Mouse (Mus musculus) heart, embryonic 14.5 days (tissue): ENCODE results near the gene Arih2. TPM values are rescaled to one million over a fixed set of nuclear protein-coding genes. Genes with fewer than 3 reads are reported as not detected.
A peak's percentile ranks its signal among the peaks of the same experiment; 100 is the strongest.
"Not testable (repeated sequence)": the region's sequence is repeated elsewhere in the genome, so short reads cannot be mapped to it uniquely, and the experiment has no call there.

Source experiments
- ATAC-seq: fragments of 200-750 bp; cut with Nextera tagmentation; 2 replicates; pipeline ENCODE4 v1.8.0; 2017; ENCODE audit warnings: low read depth, moderate TSS enrichment; ENCODE audit not compliant: insufficient number of reproducible peaks, insufficient read depth, low FRiP score
- H3K27ac ChIP-seq, 2 experiments: fragments of 200-500 bp in 1 of 2; fragments of 300-500 bp in 1 of 2; sonication (generic) in 1 of 2; replicated peaks in 1 of 2; 2 replicates each; pipeline ENCODE4 v1.5.1; 2012 to 2014; ENCODE audit warnings: low read depth in 2 of 2, low read length in 2 of 2, control low read depth in 1 of 2, mild to moderate bottlenecking in 1 of 2, mixed read lengths in 1 of 2; ENCODE audit not compliant: control insufficient read depth in 1 of 2, insufficient read depth in 1 of 2
- H3K27me3 ChIP-seq: fragments of 300-500 bp; sonication (generic); 2 replicates; pipeline ENCODE4 v1.6.1; 2014; ENCODE audit warnings: mild to moderate bottlenecking, low read length, control low read depth; ENCODE audit not compliant: control insufficient read depth, insufficient read depth
- H3K36me3 ChIP-seq: fragments of 300-500 bp; sonication (generic); 2 replicates; pipeline ENCODE4 v1.6.1; 2014; ENCODE audit warnings: mild to moderate bottlenecking, control low read depth, low read length, mixed read lengths; ENCODE audit not compliant: control insufficient read depth, insufficient read depth
- H3K4me1 ChIP-seq, 2 experiments: fragments of 200-500 bp in 1 of 2; fragments of 300-500 bp in 1 of 2; sonication (generic) in 1 of 2; 2 replicates each; pipeline ENCODE4 v1.6.1; 2012 to 2014; ENCODE audit warnings: low read length in 2 of 2, control low read depth in 1 of 2, mixed read lengths in 1 of 2; ENCODE audit not compliant: control insufficient read depth in 2 of 2, insufficient read depth in 2 of 2
- H3K4me2 ChIP-seq: fragments of 300-500 bp; sonication (generic); 2 replicates; pipeline ENCODE4 v1.6.1; 2014; ENCODE audit warnings: mild to moderate bottlenecking, low read length
- H3K4me3 ChIP-seq, 2 experiments: fragments of 200-500 bp in 1 of 2; fragments of 300-500 bp in 1 of 2; sonication (generic) in 1 of 2; 2 replicates each; pipeline ENCODE4 v1.5.1; 2012 to 2014; ENCODE audit warnings: low read length in 2 of 2, mild to moderate bottlenecking in 2 of 2, control low read depth in 1 of 2, low read depth in 1 of 2, moderate library complexity in 1 of 2; ENCODE audit not compliant: control insufficient read depth in 1 of 2, insufficient read depth in 1 of 2
- H3K9ac ChIP-seq: fragments of 300-500 bp; sonication (generic); 2 replicates; pipeline ENCODE4 v1.6.1; 2014; ENCODE audit warnings: mild to moderate bottlenecking, low read length
- H3K9me3 ChIP-seq: fragments of 300-500 bp; sonication (generic); 2 replicates; pipeline ENCODE4 v1.6.1; 2016; ENCODE audit warnings: low read length, control low read depth; ENCODE audit not compliant: control insufficient read depth
- WGBS: fragments of 180-500 bp; shearing (Covaris S2); extraction: QIAGEN DNeasy Blood & Tissue Kit; methylation state at CpG from one replicate; pipeline ENCODE4 v1.1.7; 2014; 5-methylcytosine and 5-hydroxymethylcytosine counted together
- polyA plus RNA-seq: library from polyadenylated mRNA; unstranded; fragments of >200 nt; fragmentation: Nextera tagmentation; extraction: Ambion mirVana; gene quantifications from 2 replicates; pipeline ENCODE4 v1.2.1, GENCODE M21; 2014

Arih2 gene
- polyA plus RNA-seq, 1 experiment from 2014 or later, result 34.8 TPM

DNA sequence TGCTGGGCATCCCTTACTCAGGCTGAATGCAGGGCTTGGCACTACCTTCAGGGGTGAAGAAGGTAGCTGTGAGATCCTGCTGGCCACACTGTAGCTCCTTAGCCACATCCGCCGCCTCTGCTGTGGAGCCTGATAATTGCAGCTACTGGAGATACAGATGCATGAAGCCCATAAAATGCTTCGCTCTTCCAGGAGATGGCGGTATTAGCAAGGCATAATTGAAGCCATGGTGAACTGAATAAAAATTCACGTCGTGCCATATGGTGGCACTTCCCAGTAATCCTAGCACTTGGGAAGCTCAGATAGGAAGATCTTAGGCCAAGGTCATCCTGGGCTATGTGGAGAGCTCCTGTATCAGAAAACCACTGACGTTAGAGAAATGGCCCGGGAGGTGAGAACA, 20.7 kb upstream of the Arih2 start:
- Histone ChIP-seq H3K4me3 (no peak overlapping the region), H3K36me3 (peaks cover 46% of the 10 kb centered on the region), H3K27me3 (no peaks in the 10 kb centered on the region), H3K9ac (no peak overlapping the region), H3K4me2 (no peak overlapping the region), H3K9me3 (no peaks in the 10 kb centered on the region), H3K4me1 (no peaks in the 10 kb centered on the region), H3K27ac (no peak overlapping the region)
- ATAC-seq, result no peak
- WGBS, result 58% methylated on average over 8 of the region's 8 CpGs

DNA sequence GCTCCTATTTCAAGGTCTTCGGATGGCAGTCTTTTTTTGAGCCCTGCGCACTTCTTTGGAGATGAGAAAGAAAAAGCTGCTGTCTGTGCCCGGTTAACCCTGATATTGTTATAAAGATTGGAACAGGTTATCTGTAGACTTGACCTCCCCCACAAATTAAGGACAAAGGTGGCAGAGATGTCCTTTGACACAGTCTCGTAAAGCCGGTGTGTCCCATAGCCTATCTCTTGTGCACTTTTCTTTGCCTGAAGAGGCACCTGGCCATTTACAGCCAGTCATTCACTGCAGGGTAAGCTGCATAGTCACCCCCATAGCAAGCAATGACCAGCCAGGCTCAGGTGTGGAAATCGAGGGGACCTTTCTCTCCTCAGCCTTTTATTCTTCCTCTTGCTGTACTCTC, 13.5 kb upstream of the Arih2 start:
- Histone ChIP-seq H3K36me3 (no peaks in the 10 kb centered on the region), H3K27ac (no peak overlapping the region), H3K4me2 (peak overlapping the region; percentile 60), H3K4me1 (peaks cover 6 to 8% of the 10 kb centered on the region in 2 experiments; a peak in 2 of 4 replicates), H3K27me3 (no peaks in the 10 kb centered on the region), H3K4me3 (peak overlapping the region; percentile 59 to 87), H3K9me3 (no peaks in the 10 kb centered on the region), H3K9ac (peak overlapping the region; percentile 76)
- ATAC-seq, result no peak
- 26% methylated on average over 6 of the region's 6 CpGs for WGBS

DNA sequence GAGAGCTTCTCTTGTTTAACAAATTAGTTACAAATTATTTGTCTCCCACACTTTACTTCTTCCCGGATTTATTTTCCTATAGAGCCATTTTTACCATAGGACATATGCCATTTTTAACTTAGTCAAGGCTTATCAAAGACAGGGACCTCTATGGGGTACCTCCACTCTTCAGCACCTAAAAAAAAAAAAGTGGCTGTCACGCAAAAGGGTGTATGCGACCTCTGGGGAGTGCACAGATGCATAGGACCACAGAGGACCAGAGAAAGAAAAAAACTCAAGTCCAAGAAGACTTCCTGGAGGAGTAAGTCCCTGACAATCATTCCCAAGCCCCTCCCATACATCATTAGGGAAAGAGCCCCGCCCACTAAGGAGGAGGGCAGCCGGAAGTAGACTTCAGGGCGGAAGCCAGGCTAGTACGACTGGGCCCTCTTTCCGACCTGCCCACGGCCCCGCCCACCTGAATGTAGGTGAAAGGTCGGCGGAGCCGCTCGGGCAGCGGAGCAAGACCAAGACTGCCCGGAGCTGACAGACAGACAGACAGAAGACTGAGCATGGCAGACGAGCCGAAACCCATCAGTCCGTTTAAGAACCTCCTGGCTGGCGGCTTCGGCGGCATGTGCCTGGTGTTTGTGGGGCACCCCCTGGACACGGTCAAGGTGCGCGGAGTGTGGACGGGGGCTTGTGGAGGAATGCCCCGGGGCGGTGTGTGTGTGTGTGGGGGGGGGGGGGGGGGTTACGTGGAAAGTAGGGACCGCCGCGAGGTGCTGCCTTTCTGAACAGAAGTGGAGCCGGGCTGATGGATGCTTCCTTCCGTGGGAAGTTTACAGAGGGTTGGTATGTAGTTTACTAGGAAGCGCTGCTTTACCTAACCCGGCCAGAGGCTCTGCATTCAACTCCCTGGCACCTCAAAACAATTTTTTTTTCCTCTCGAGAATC, 12.8 kb upstream of the Arih2 start, which contains the start of gene Slc25a20:
Gene Slc25a20 (plus strand): TSS at position 412 of the 936 bp plus-strand sequence.
- Histone ChIP-seq H3K4me1 (peaks cover 6 to 8% of the 10 kb centered on the region in 2 experiments; a peak in 2 of 4 replicates), H3K4me3 (peak within 1 kb of the TSS; percentile 59 to 87), H3K4me2 (peak within 1 kb of the TSS; percentile 60), H3K27ac (peak within 1 kb of the TSS; percentile 37 to 42; a peak in 3 of 4 replicates), H3K9ac (peak within 1 kb of the TSS; percentile 76), H3K27me3 (no peaks in the 10 kb centered on the region), H3K36me3 (no peaks in the 10 kb centered on the region), H3K9me3 (no peaks in the 10 kb centered on the region)
- 2% methylated on average over 33 of the region's 37 CpGs for WGBS
- ATAC-seq, result peak; percentile 91

DNA sequence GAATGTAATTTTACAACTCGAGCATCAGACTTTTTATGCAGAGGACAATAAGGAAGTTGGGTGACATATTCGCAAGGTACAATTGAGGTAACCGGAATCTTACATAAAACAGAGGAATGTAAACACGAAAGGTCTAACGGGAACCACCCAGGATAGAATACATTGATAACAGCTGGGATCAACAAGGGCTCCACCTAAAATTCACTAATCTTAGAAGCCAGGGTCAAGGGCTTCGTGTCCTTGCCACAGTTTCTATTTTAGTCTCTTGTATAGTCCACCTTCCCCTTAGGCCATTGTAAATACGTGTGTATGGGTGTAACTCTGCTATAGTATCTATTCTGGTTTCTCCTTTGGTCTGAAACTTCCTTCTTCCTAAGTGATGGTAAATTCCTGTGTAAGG, 6.7 kb upstream of the Arih2 start:
- not testable (repeated sequence) for H3K36me3 ChIP-seq, ATAC-seq, H3K4me3 ChIP-seq, H3K27me3 ChIP-seq, H3K4me2 ChIP-seq, H3K4me1 ChIP-seq, H3K9ac ChIP-seq, H3K27ac ChIP-seq, H3K9me3 ChIP-seq
- WGBS, result 65% methylated on average over 7 of the region's 7 CpGs

DNA sequence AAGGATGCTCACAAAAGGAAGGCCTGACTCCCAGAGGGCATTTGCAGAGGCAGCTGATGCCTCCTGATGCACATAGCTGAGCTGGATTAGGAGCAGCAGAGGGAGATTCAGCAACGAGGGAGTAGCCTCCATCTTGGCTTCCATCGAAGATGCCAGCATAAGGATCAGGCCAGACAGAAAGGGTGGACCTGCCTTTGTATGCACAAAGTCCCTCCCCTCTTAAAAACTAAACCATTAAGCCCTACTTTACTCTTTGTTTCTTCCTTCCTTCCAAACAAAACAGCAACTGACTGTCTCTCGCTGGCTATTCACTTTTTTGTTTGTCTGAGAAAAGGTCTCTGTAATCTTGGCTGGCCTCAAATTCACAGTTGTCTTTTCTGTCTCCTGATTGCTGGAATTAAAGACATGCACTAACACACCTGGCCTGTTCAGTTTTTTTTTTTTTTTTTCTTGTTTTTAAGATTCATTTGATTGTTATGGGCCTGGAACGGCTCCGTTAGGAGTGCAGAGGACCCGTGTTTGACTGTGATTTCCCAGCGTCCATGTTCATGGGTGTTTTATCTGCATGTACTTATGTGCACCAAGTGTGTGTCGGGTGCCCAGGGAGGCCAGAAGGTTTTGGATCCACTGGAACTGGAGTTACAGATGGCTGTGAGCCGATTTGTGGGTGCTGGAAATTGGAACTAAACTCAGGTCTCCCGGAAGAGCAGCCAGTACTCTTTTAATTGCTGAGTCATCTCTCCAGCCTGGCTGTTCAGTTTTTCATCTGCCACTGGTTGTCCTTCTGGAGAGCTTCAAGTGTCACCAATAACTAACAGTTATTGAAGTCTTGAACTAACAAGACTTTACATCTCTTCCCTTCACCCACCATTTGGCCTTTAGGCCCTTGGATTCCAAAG, 5.6 kb upstream of the Arih2 start:
- no peak overlapping the region for H3K27ac ChIP-seq
- H3K9ac ChIP-seq, result no peak overlapping the region
- H3K27me3 ChIP-seq, result no peaks in the 10 kb centered on the region
- H3K36me3 ChIP-seq, result no peaks in the 10 kb centered on the region
- H3K4me1 ChIP-seq, result peaks cover 0 to 6% of the 10 kb centered on the region in 2 experiments; a peak in 2 of 4 replicates
- ATAC-seq, result no peak
- H3K4me3 ChIP-seq, result no peak overlapping the region
- H3K4me2 ChIP-seq, result no peak overlapping the region
- 74% methylated on average over 10 of the region's 10 CpGs for whole genome bisulfite sequencing
- H3K9me3 ChIP-seq, result no peaks in the 10 kb centered on the region

DNA sequence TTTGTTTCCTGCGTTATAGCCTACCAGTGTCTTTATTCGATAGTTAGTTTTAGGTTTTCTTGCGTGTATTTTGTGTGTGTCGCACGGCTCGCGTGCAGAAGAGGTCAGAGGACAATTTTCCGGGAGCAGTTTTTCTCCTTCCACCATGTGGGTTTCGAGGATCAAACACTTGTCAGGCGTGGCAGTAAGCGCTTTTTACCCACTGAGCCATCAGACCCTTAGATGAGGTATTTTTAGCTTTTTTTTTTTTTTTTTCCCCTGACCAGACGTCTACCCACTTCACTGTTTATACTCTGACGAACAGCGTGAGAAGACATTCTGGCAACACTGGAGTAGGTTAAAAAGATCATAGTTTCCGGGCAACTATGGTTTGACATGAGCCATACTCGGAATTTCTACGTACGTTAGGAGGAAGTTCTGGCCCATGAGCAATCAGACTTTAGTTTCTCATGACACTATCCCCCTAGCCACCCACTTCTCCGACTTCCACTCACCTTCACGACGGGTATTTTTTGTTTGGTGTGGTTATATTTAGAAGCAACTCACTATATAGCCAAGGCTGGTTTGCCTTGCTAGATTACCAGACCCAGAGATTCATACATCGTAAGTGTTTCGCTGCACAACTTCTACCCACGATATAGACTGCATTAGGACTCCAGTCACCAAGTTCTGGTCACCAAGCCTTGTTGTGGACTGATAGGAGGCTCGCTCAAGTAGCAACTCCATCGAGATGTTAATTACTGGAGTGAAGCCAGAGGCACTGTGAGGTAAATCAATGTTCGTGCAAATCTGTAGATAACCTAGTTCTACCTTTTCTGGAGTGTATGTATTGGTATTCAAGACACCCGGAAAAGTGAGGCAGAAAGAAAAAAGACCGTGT, 615 bp upstream of the Arih2 start:
- Histone ChIP-seq H3K4me1 (peaks cover 0 to 19% of the 10 kb centered on the region in 2 experiments; a peak in 3 of 4 replicates), H3K9ac (peak overlapping the region; percentile 87), H3K4me3 (peak overlapping the region; percentile 89 to 91), H3K4me2 (peak overlapping the region; percentile 83), H3K36me3 (no peaks in the 10 kb centered on the region), H3K9me3 (no peaks in the 10 kb centered on the region), H3K27me3 (no peaks in the 10 kb centered on the region), H3K27ac (peak overlapping the region; percentile 97)
- no peak; the same call in 1 of the 2 replicates for ATAC-seq
- 15% methylated on average over 29 of the region's 29 CpGs for WGBS
